Mouse (Mus musculus): Measurements from ENCODE around the gene Cfap299.

Gene Cfap299

GRCm38 (mm10) chr5:98376799-98377090 is 47.6 kb downstream of the Cfap299 start:
- no peak for DNase-seq (ENCODE audit: low spot score)

DNA sequence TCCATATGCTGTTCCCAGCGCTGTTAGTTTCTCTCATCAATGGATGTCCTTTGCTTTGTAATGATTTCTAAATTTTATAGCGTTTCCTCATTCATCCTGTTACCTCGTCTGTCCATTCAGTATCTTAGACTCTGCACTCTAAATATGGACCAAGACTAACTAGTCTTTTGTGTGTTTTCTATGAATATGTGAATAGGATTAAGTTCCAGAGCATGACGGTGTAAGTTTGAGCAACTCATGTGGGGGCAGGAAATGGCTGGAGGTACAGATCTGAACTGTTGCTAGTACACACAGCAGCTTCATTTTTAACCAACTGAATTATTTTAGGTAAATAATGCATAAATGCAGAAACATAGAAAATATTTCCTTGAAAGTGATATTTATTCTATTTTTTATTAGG is 51.3 kb downstream of the Cfap299 start:
- DNase-seq (ENCODE audit: low spot score): no peak

DNA sequence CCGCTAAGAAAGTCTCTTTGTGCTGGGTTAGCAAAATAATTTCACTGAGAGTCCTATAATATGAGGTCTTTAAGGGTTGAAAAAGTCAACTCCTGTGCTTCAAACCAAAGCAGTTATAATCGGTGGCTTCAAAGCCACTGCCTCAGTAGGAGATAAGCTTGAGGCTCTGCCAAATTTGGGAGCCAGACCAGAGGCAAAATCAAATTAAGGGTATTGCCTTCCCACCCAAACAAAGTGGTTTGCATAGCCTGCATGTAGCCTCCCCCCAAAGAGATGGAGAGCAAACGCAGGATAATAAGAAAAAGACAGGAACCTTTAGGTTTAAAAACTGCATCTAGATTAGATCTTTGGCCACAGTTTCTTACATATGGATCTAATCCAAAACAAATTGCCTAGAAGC is 58.0 kb downstream of the Cfap299 start:
- no peak for DNase-seq (ENCODE audit: low spot score)

DNA sequence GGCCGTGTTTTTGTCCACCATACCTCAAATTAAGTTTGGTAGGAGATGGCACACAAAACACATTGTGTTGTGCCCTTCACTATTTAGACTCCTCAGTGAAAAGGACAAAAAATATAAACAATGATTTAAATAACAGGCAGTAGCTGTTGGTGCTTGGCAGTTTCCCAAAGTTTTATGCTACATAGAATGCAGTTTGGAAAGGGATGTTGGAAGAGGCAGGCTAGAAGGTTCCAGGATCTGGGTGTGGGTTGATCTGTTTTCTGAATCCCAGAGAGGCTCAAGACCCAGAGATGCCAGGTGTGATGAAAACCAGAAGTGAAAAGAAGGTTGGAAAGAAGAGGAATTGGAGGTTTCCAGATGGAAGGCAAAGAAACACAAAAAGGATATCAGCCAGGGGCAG is 73.1 kb downstream of the Cfap299 start:
- DNase-seq (ENCODE audit: low spot score): no peak

GRCm38 (mm10) chr5:98410060-98410459 is 81.0 kb downstream of the Cfap299 start:
- DNase-seq (ENCODE audit: low spot score): no peak

GRCm38 (mm10) chr5:98416385-98417145 is 87.5 kb downstream of the Cfap299 start:
- no peak for DNase-seq (ENCODE audit: low spot score)

GRCm38 (mm10) chr5:98424965-98425364 is 95.9 kb downstream of the Cfap299 start:
- DNase-seq (ENCODE audit: low spot score): no peak

- DNase-seq (ENCODE audit: low spot score): no peak
Measured at GRCm38 (mm10) chr5:98426112-98426511, 97.0 kb downstream of the Cfap299 start.

DNA sequence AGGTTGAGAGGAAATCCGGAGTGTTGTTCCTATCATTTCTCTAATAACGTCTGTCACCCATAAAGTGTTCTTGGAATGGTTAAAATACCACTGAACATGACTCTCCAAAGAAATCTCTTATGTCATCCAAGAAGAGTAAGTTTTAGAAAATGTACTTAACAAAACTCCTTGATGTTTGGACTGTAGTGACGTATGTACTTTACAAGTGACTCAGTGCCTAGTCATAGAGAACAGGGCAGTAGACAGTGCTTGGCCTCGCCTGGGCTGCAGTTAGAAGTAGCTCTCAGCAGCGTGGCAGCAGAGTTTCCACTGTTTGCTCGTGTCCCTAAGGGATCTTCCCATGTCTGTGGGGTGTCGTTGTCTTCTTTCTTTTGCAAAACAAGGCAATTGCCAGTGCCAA is 101.0 kb downstream of the Cfap299 start:
- no peak for DNase-seq (ENCODE audit: low spot score)

DNA sequence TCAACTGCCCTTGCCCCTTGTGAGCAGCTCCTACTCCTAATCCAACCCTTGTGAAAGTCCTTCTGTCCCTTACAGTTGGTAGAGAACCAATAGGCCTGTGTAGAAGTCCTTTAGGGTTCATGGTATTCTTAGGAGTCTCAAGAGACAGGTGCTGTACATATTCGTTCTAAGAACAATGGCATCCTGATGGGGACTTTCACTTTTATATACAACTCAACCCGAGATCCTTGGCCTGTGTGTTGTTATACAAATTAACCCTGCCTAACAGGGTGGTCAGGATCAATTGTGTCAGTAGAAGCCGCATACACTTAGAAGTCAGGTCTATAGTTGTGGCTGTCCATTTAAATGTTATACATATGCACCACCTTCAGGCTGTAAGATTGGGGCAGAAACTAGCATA is 109.6 kb downstream of the Cfap299 start:
- DNase-seq (ENCODE audit: low spot score): no peak

DNA sequence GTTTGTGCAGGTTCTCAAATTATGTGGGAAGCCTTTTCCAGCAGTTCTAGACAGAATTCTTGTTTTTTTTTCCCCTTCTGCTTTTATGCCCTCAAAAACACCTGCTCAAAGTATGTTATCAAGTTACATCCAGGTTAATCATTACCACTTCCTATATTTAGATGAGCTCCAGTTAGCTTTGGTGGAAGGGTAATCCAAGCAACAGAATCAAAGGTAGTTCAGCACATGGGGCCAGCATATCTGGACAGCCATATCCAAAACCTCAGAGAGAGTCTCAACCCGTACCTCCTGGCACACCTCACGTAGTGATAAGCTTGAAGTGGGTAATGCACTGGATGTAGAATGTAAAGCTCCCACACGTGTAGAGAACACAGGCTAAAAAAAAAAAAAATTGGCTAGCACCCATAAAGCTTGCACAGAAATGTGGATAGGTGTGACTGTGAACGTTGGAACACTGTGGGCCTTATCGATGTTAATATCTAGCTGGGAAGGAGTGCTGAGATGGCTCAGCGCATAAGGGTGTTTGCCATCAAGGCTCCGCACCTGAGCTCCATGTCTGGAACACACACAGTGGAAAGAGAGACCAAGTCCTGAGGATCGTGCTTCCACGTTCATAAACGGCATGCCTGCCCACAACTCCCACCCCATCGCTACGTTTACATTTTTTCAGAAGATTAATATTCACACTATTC is 117.8 kb downstream of the Cfap299 start:
- no peak for DNase-seq (ENCODE audit: low spot score)

DNA sequence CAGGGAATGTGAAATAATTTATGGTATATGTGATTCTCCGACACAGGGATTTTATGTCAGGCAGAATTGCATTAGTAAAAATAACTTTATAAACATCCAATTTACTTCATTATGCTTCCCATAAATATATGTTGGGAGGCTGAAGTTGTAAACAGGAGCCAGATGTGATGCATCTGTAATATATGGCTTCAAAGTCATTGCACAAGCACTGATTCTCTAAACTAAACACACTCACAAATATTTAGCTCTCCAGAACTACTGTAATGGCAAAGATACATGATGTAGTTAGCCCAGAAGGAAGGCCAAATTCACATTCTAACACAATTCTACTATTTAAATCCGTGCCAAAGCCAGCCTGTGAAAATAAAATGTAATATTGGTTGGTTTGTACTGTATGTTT is 120.8 kb downstream of the Cfap299 start:
- DNase-seq (ENCODE audit: low spot score): no peak

DNA sequence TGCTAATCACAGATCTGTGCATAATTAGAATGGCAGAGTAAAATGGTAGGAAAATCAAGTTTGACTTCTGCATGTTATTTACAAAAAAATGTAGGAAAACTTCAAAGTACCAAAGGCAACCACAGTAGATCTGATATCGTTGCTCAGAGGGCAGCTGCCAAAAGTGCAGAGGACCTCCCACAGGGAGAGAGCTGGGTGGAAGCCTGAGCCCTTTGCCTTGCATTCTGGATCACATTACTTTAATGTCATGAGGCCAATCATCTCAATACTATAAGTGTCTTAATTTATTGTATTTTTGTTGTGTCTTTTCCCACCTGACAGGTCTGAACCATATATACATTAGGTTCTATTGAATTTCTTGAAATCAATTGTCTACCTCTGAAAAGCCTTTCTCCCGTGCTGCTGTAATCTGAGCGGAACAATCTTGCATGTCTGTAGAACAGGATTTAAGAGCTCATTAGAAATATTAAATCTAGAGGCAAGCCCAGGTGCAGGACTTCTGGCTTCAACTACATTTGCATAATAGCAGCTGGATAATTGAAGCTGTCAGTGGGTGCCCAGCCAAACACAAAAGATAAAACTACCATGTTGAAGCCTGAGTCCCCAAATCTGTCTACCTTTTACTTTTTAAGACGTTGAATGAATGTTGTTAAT is 137.9 kb downstream of the Cfap299 start:
- no peak for DNase-seq (ENCODE audit: low spot score)

GRCm38 (mm10) chr5:98470052-98470451 is 140.9 kb downstream of the Cfap299 start:
- no peak for DNase-seq (ENCODE audit: low spot score)

- no peak for DNase-seq (ENCODE audit: low spot score)
Measured at GRCm38 (mm10) chr5:98476539-98476938, 147.4 kb downstream of the Cfap299 start.

DNA sequence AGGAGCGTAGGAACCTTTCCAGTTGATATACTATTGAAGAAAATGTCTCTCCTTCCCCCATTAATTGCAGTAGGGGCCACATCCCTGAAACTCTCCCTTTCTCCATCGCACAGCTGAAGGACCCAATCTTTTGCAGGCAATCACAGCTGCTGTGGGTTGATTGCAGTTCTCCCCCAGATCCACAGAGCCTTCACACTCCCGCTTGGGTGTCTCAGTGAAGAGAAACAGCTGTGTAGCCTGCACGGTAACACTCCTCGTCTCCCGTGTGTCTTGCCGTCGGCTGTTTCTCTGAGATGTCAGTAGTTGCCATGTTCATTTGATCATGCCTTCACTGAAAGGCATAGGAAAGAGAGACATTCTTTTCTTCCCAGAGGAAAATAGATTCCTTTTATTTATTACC is 148.2 kb downstream of the Cfap299 start:
- DNase-seq (ENCODE audit: low spot score): no peak

DNA sequence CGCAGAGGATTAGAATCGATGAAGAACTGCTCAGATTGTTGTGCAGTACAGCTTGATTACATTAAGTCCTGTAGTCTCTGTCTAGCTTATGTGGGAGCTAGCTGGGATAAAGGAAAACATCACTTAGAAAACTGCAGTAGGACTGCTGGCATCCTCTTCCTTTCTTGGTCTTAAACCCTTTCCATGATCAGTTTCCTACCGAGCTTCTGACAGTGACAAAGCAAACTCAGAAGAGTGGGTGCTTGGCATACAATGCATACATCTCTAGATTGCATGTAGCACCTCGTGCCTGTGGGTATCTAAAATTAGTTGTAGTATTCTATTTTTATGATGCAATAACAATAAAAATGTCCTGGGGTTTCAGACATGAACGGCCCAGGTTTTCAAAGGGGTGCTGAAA is 154.4 kb downstream of the Cfap299 start:
- no peak for DNase-seq (ENCODE audit: low spot score)

GRCm38 (mm10) chr5:98485189-98485588 is 156.1 kb downstream of the Cfap299 start:
- DNase-seq (ENCODE audit: low spot score): no peak

DNA sequence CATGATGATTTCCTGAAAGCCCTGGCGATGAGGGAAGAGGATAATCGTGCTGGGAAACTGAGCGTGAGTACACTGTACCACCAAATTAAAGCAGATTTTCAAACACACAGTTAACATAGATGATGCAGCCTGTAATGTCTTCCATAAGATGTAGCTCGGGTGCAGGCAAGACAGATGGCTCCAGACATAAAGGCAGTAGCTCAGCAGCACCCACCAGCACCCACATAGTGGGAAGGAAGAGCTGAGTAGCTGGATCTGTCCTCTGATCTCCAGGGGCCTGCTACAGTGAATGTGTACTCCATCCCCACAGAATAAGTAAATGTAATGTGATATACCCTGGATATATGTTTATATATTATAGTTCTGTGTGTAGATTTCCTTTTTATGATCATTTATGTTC is 169.2 kb downstream of the Cfap299 start:
- DNase-seq (ENCODE audit: low spot score): no peak

DNA sequence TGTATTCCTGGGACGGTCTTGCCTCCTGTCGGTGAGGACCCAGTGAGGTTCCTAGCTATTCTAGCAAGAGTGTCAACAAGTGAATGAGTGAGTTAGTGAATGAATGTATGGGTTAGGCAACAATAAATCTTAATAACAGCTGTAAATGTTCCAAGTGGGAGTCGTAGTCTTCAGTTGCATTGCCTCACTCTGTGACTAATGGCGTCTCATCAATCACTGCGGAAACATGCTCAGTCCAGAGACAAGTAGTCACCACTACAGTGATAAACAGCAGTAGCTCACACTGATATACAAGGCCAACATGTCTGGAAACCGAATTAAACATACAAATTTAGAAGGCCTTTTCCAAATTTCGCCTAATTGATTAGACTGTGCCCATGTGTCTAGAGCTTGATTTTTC is 187.1 kb downstream of the Cfap299 start:
- no peak for DNase-seq (ENCODE audit: low spot score)

DNA sequence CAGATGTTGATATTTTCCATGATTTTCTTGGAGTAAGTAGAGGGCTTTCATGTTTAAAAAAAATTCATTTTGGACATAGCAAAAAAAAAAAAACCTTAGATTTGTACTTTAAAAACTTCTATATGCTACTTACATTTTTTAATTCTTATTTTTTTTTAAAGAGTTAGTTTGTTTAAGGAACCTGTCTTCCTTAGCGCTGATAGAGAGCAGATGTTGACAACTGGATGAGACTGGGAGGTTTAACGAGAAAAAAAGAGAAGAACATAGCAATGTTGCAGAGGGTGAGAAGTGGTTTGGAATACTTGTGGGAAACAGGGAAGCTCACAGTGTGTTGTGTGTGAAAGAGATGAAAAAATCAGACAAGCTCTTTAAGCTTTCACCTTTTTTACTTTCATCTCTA is 191.0 kb downstream of the Cfap299 start:
- DNase-seq (ENCODE audit: low spot score): no peak

DNA sequence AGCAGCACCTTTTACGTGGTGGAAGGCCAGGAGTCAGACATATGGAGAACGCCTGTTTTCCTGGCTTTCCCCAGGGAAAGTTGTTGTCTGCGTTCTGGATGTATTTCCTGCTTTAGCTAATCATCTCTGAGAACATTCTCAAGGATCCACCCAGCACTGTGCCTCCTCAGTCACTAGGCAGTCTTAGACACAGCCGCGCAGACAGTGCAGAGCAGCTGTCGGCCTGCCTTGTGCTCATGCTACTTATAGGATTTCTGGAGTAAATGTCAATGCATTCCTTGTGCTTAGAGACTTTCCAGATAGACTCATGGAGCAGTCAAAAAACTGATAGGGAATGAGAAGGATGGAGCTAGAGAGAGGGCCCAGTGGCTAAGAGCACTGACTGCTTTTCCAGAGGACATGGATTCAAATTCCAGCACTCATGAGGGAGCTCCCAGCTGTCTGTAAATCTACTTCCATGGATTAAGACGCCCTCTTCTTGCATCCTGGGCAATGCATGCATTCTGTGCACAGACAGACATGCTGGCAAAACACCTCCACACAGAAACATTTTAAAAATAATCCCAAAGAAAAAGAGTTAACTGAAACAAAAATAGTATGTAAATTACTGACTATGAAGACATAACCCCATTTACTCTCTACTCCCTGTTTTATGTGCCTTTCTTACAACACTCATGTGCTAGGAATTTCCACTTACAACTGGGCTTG is 193.3 kb downstream of the Cfap299 start:
- DNase-seq (ENCODE audit: low spot score): no peak

- no peak for DNase-seq (ENCODE audit: low spot score)
Measured at GRCm38 (mm10) chr5:98523050-98523449, 193.9 kb downstream of the Cfap299 start.

Data from layer of hippocampus, adult 9-10 months (tissue).